Mouse (Mus musculus) ES-Bruce4 (cell line): Measurements from ENCODE around the gene Emx2. TPM values are rescaled to one million over a fixed set of nuclear protein-coding genes. Genes with fewer than 3 reads are reported as not detected.

Source experiments
- H3K27ac ChIP-seq: 2 replicates; pipeline ENCODE4 v1.5.1; 2012; ENCODE audit warnings: low read length, inconsistent platforms; ENCODE audit not compliant: insufficient read depth
- H3K27me3 ChIP-seq: 2 replicates; pipeline ENCODE4 v1.6.1; 2012; ENCODE audit warnings: mild to moderate bottlenecking, low read length, inconsistent platforms; ENCODE audit not compliant: control insufficient read depth, poor library complexity, insufficient read depth, severe bottlenecking
- H3K36me3 ChIP-seq: 2 replicates; pipeline ENCODE4 v1.6.1; 2012; ENCODE audit warnings: inconsistent platforms, mild to moderate bottlenecking, low read length, moderate library complexity; ENCODE audit not compliant: control insufficient read depth, poor library complexity, insufficient read depth, severe bottlenecking
- H3K4me1 ChIP-seq: one replicate; pipeline ENCODE4 v1.8.1; 2011; ENCODE audit warnings: low read length; ENCODE audit not compliant: control insufficient read depth, insufficient read depth
- H3K4me3 ChIP-seq: 2 replicates; pipeline ENCODE4 v1.5.1; 2011; ENCODE audit warnings: low read depth, mild to moderate bottlenecking, low read length
- H3K9ac ChIP-seq: 2 replicates; pipeline ENCODE4 v1.6.1; 2012; ENCODE audit warnings: low read depth, mild to moderate bottlenecking, inconsistent platforms; ENCODE audit not compliant: poor library complexity, severe bottlenecking
- H3K9me3 ChIP-seq: replicated peaks from 2 replicates; pipeline ENCODE4 v1.6.1; 2012; ENCODE audit warnings: mild to moderate bottlenecking, low read length, inconsistent platforms; ENCODE audit not compliant: control insufficient read depth, poor library complexity, insufficient read depth, severe bottlenecking
- CTCF ChIP-seq: IDR thresholded peaks from one replicate; pipeline ENCODE4 v1.8.1; 2011; ENCODE audit warnings: low read depth, low read length
- EP300 ChIP-seq: IDR thresholded peaks from 2 replicates; pipeline ENCODE4 v1.6.1; 2011; ENCODE audit warnings: low read depth, low read length; ENCODE audit not compliant: insufficient read depth
- POLR2A ChIP-seq: IDR thresholded peaks from one replicate; pipeline ENCODE4 v1.8.1; 2011; ENCODE audit warnings: low read length; ENCODE audit not compliant: insufficient read depth
- polyA plus RNA-seq: library from polyadenylated mRNA; stranded (reverse); fragments of >200 nt; gene quantifications from 2 replicates; pipeline ENCODE4 v1.2.4, GENCODE M21; 2011; ENCODE audit warnings: low read depth; ENCODE audit not compliant: missing spikeins, insufficient read depth, insufficient read length

The Emx2 gene
- polyA plus RNA-seq, 1 experiment, result 0.51 TPM

- no peak for TF ChIP-seq POLR2A
- no peak for TF ChIP-seq CTCF
- TF ChIP-seq EP300, result no peak
- Histone ChIP-seq H3K9me3 (no peaks in the 10 kb centered on the region), H3K27ac (no peak overlapping the region), H3K4me1 (no peaks in the 10 kb centered on the region), H3K9ac (no peak overlapping the region), H3K4me3 (no peak overlapping the region), H3K36me3 (no peaks in the 10 kb centered on the region), H3K27me3 (peaks cover 28% of the 10 kb centered on the region)
These were observed 2.4 kb downstream of the Emx2 start for GRCm38 (mm10) chr19:59460328-59461115.

DNA sequence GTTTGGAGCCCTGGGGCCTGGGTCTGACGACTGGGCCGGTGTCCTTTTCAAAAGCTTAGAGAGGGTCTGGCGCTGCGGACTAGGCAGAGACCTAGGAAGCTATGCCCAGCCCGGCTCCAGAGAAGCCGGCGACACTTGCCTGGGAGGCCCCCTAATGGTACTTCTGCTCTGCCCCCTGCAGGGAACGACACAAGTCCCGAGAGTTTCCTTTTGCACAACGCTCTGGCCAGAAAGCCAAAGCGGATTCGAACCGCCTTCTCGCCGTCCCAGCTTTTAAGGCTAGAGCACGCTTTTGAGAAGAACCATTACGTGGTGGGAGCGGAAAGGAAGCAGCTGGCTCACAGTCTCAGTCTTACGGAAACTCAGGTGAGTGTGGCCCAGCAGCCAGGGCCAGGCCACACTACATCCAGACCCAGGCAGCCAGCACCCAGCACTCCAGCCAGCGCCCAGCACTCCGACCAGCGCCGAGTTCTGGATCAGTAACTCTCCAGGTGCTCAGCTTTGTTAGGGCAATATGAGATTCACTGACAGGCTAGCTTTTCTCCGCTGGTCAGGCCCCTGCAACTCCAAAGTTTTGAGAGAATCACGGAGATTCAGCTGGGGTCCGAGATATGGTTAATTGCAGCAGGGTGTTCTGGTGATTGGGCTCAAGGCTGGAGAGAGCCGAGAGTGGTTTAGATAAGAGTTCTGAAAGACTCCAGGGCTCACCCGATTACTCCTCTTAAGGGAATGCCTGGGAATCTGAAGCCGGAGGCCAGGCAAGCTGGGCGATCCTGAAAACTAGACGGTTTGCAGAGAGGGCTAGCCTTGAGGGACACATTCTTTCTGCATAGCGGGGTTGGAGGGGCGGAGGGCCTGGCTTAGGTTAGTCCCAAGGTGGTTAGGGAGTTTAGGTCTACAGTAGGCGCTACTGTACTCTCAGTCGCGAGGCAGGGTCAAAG lies 3.6 kb downstream of the Emx2 start:
- Histone ChIP-seq H3K9ac (no peak overlapping the region), H3K4me3 (no peak overlapping the region), H3K9me3 (no peaks in the 10 kb centered on the region), H3K27me3 (peaks cover 28% of the 10 kb centered on the region), H3K27ac (no peak overlapping the region), H3K36me3 (no peaks in the 10 kb centered on the region), H3K4me1 (no peaks in the 10 kb centered on the region)
- TF ChIP-seq CTCF, result no peak
- TF ChIP-seq POLR2A, result no peak
- no peak for TF ChIP-seq EP300

DNA sequence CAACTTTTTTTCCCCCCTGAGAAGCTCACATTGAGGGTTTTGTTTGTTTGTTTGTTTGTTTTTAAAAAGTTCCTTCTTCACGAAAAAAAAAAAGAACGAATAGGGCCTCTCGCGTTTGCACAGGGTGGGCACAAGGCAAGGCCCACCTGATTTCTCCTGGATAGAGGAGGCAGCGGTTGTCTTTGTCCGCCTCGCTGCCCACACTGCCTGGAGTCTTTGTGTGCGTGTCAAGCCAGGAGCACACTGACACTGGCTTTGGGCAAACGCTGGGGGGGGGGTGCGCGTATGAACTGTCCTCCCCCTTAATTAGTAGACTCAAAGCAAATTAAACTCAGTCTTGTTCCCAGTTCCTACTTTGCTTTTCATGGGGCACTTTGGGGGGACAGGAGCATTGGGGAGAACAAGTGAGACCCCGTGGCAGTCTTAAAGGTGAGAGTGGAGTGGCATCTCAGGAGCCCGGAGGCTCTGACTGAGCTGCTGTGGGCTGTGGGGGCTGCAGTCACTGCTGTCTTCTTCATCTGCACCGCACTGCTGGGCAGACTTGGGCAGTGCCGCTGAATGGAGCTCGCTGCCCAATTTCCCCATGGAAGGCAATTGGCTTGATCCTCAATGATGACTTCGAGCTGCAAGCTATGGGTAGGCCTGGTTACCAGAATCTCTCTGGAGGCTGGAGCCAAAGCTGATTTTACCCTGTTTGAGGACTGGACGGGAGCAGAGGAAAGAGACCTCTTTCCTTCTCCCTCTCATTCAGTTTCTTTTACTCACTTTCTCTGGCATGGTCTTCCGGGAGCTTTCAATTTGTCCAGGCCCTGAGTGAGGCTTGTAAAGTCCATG lies 4.5 kb downstream of the Emx2 start:
- Histone ChIP-seq H3K9ac (no peak overlapping the region), H3K9me3 (no peaks in the 10 kb centered on the region), H3K27ac (no peak overlapping the region), H3K36me3 (no peaks in the 10 kb centered on the region), H3K27me3 (peaks cover 28% of the 10 kb centered on the region), H3K4me3 (no peak overlapping the region), H3K4me1 (no peaks in the 10 kb centered on the region)
- TF ChIP-seq POLR2A (no peak), CTCF (no peak), EP300 (no peak)

DNA sequence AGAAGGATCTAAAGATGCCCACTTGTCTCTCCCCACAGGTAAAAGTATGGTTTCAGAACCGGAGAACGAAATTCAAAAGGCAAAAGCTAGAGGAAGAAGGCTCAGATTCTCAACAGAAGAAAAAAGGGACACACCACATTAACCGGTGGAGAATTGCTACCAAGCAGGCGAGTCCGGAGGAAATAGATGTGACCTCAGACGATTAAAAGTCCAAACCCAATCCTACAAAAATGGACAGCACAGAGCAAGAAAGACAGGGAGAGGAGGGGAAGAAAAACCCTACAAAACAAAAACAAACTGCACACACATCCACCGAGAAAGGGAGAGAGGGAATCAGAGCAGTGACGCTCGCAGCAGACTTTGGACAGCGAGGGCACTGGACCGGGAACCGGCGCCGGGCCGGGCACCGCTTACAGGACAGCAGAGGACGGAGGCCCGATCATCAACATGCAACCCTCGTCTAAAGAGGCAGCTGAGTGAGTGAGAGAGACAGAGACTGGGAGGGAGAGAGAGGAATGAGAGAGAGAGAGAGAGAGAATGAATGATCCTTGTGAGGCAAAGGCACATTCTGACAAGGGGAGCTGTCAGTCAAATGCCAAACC lies 5.8 kb downstream of the Emx2 start:
- H3K4me3 ChIP-seq, result no peak overlapping the region
- H3K9me3 ChIP-seq, result no peaks in the 10 kb centered on the region
- TF ChIP-seq POLR2A (no peak), EP300 (no peak), CTCF (no peak)
- H3K4me1 ChIP-seq, result no peaks in the 10 kb centered on the region
- no peak overlapping the region for H3K27ac ChIP-seq
- H3K27me3 ChIP-seq, result peaks cover 29% of the 10 kb centered on the region
- no peaks in the 10 kb centered on the region for H3K36me3 ChIP-seq
- no peak overlapping the region for H3K9ac ChIP-seq

- Histone ChIP-seq H3K27ac (no peak overlapping the region), H3K4me3 (no peak overlapping the region), H3K4me1 (no peaks in the 10 kb centered on the region), H3K27me3 (peaks cover 27% of the 10 kb centered on the region), H3K9ac (no peak overlapping the region), H3K36me3 (no peaks in the 10 kb centered on the region), H3K9me3 (no peaks in the 10 kb centered on the region)
- TF ChIP-seq POLR2A, result no peak
- no peak for TF ChIP-seq CTCF
- TF ChIP-seq EP300, result no peak
These were observed 7.1 kb downstream of the Emx2 start for GRCm38 (mm10) chr19:59465281-59465680.
